Mouse (Mus musculus) heart, postnatal 10 days (tissue): Measurements from ENCODE around the gene Gipc3. TPM values are rescaled to one million over a fixed set of nuclear protein-coding genes. Genes with fewer than 3 reads are reported as not detected.
A peak's percentile ranks its signal among the peaks of the same experiment; 100 is the strongest.

Experiments used
- DNase-seq, 2 experiments: peaks; one replicate each; pipeline ENCODE4 v3.0.0; 2021
- intact Hi-C: fragments of 180-260 bp; cut with DNase I; formaldehyde crosslinking; loops from one replicate; pipeline ENCODE4 v1.15.1; 2025
- total RNA-seq, 2 experiments: library from RNA; stranded (reverse); gene quantifications; 2 replicates each; pipeline ENCODE4 v1.2.3; 2021

Gene Gipc3
- total RNA-seq, 2 experiments from 2014 or later, result 4.8 to 6.1 TPM

DNA sequence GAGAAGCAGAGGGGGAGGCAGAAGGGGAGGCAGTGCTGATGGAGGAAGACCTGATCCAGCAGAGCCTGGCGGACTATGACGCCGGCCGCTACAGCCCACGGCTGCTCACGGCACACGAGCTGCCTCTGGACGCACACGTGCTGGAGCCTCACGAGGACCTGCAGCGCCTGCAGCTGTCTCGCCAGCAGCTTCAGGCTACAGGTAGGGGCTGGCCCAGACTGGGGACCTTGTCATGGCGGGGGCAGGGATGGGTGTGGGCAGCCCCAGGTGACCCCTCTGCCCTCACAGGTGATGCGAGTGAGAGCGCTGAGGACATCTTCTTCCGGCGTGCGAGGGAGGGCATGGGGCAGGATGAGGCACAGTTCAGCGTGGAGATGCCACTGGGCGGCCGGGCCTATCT lies 17.9 kb downstream of the Gipc3 start:
- intact Hi-C loops, result no loop called here
- DNase-seq, result no peak

DNA sequence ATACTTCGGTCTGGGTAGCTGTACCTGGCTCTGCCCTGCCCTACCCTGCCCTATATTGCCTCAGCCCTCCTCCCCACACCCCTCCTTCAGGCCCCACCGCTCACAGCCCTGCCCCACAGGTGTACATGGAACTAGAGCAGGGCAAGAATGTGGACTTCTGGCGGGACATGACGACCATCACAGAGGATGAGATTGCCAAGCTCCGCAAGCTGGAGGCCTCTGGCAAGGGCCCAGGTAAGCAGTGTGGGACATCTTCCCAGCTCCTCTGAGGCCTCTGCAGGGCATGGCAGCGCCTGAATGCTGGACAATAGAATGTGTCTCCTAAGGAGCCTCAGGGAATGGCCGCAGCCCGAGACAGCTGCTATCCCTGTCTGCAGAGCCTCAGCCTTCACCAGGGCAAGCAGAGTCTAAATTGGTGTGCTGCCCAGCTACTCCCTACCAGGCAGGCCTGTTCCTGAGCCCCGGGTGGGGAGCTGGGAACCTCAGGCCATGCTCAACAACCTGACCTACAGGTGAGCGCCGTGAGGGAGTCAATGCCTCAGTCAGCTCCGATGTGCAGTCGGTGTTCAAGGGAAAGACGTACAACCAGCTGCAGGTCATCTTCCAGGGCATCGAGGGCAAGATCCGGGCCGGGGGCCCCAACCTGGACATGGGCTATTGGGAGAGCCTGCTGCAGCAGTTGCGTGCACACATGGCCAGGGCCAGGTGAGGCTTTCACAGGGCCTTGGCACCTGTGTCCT lies 19.1 kb downstream of the Gipc3 start:
- no peak for DNase-seq
- intact Hi-C loops, result no loop called here

DNA sequence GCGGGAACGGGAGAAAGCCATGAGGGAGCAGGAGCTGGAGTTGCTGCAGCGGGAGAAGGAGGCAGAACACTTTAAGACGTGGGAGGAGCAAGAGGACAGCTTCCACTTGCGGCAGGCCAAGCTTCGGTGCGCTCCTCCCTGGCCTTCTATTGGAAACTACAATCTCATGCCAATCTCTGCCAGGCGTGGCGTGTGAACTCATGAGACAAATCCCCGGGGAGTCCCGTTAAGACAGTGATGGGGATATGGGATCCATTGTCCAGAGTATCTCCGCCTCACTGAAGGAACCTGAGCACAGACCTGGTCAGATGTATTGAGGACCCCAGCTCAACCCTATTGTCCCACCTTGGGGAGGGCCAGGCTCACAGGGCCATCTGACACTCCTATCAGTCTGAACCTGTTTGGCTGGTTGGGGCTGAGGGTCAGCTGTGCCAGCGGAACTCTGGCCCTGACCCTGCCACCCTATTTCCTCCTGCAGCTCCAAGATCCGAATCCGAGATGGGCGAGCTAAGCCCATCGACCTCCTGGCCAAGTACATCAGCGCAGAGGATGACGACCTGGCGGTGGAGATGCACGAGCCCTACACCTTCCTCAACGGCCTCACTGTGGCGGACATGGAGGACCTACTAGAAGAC lies 19.8 kb downstream of the Gipc3 start:
- intact Hi-C loops, result no loop called here

DNA sequence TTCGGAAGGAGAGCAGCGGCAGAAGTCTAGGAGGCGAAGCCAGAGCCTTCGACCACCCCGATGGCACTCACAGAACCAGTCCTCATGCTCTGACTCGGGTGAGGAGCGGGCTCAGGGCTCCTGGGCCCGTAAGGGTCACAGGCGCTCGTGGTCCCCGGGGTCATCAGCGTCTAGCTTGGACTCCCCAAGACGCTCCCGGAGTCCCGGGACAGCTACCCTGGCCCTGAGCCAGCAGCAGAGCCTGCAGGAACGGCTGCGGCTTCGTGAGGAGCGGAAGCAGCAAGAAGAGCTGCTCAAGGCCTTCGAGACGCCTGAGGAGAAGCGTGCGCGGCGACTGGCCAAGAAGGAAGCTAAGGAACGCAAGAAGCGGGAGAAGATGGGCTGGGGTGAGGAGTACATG lies 20.6 kb downstream of the Gipc3 start:
- intact Hi-C loops, result no loop called here
- DNase-seq, result no peak

More for the DNA sequence above, 19.8 kb downstream of the Gipc3 start:
- DNase-seq, result no peak

DNA sequence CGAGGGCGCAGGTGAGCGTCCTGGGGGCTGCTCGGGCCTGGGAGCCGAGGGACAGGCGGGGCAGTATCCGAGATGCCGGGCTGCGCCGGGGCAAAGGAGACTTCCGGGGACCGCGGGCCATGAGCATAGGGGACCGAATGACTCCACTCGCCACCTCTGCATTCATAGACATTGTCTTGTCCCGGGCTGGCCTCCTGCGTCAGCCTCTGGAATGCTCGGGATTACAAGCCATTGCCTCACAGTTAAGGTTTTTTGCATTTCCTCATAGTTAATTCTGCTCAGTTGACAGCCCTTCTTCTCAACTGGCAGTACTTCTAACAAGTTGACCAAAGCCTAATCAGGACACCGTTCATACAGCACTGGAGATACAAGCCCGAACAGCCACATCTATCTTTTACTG lies 21.6 kb downstream of the Gipc3 start:
- no peak for DNase-seq
- intact Hi-C loops, result no loop called here

DNA sequence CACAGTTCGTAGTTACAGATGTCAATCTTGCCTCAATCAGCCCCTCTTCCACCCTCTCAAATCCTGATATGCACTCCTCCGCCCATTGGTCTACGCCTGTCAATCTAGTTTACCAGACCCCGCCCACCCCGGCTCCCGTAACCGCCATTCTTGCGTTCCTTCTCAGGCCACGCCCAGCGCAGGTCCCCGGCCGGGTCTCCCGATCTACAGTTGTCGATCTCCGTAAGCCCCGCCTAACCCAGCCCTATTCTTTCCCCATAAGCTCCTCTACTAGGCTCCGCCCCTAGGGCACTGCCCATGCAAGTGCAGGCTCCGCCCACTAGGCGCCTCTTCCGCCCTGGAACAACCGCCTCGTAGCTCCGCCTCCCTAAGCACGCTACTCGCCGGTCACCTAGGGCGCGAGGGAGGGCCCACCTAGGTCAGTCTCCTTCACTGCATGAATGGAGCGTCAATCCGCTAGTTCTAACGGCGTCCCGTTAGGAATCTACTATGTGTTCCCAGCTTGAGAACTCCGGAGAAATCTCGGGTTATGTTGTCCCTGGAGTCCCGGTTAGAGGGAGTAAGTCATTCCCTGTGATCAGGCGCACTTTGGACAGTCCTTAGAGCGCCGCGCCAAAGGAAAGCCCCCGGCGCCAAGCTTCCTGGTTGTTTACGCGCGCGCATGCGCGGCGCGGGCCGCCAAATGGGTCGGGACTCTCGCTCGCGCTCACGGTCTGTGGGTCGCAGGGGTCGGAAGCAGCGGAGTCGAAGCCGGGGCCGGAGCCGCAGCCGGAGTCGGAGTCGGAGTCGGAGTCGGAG lies 22.3 kb downstream of the Gipc3 start, which contains the start of gene Cactin:
Gene Cactin (plus strand): TSS at position 554 of the 798 bp plus-strand sequence.
- peak; percentile 100 for DNase-seq
- intact Hi-C loops, result loop anchor here (1.0 kb wide), 1 partner anchor 19 kb away; no protein-coding TSS in a partner anchor

DNA sequence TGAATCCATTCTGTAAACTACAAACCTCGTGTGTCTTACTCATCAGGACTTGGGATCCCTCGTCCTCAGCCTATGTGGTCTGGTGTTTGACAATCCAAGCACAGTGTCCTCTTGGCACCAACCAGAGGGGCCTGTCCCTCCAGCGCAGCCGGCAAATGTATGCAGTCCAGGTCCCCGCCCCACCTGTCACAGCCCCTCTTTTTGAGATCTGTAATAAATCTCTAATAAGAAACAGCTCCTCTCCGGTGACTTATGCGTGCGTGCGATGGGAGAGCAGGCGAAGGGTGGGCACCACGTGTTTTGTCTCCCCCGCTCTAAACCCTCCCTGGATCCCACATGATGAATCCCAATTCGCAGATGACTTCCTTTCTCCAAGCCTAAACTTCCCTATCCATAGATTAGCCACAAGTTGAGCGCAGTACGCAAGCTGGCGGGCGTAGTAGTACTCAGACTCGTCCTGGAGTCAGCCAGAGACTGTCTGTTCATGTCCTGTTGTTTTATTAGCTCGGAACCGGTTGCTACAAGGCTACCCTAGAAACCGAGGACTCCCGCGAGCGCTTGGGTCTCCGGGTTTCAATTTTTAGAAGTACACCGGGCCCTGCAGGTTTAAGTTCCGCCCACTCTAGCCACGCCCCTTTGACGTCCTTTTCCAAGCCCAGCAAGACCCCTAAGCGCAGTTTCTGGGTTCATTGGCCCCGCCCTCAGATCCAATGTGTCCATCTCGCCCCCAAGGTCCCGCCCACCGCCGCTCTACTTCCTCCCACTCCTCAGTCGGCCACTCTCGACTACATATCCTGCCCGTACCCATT lies 23.1 kb downstream of the Gipc3 start:
- intact Hi-C loops, result loop anchor here (1.0 kb wide), 1 partner anchor 19 kb away; no protein-coding TSS in a partner anchor

DNA sequence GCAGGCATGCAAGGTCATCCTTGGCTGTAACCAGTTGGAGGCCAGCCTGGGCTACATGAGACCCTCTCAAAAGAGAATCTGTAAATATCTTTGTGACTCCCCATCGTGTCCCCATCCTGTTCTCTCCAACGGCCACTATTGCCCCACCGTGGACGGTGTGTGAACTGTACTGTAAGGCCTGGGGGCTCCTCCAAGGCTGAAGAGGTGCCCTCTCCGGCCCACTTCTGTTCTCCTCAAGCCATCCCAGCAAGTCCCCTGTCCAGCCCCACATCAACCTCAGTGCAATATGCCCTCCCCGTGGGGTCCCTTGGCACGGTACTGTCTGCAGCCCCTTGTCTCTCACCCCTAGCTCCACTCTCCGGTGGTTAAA lies 23.8 kb downstream of the Gipc3 start:
- peak in 1 of 2 experiments; percentile 58 for DNase-seq
- intact Hi-C loops, result no loop called here

More for the DNA sequence above, 23.1 kb downstream of the Gipc3 start:
- no peak for DNase-seq

DNA sequence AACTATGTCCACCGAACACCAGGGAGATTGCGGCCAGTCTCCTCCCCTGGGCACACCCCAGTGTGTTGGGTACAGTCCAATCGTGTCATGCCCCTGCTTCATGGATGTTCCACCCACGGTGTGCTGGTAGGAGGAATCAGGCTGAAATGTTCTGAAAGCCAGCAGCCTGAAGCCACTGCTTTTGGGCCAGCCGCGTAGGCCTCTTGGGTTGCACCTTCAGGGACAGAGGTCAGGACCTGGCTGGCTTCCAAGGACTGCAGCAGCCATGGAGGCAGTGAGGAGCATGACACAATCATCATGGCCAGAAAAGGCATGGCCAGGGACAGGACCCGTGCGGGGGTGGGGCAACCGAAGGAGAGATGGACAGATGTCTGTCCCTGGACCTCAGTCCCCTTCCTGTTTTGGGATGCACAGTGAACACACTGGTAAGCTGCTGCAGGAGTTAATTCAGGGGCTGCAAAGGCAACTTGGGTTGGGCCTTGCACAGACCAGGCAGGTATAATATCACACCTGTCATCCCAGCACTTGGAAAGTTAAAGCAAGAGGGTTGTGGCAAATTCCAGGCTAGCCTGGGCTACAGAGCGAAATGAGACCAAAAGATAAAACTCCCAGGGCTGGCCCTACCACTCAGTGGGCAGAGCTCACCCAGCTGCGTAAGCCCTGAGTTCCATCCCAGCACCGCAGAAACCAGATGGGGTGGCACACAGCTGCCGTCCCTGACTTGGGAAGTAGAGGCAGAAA lies 24.3 kb downstream of the Gipc3 start:
- intact Hi-C loops, result no loop called here
- peak in 1 of 2 experiments; percentile 44 for DNase-seq

DNA sequence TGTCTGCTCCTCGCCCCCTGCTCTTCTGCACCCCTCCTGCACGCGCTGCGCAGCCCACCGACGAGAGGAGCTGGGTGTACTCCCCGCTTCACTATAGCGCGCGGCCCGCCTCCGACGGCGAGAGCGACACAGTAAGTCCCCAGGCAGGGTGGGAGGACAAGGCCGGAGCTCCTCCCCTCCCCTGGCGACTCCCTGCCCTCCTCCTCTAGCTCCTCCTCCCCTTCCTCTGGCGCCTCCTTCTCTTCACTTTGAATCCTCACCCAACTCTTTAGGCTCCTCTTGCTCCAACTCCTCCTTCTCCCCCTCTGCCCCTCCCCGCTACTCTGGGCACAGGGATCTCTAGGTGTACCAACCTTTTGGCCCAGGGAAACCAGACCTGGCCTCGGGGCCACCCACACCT lies 25.8 kb downstream of the Gipc3 start:
- intact Hi-C loops, result loop anchor here (2.0 kb wide), 1 partner anchor 28 kb away; no protein-coding TSS in a partner anchor
- peak in 1 of 2 experiments; percentile 46 for DNase-seq

DNA sequence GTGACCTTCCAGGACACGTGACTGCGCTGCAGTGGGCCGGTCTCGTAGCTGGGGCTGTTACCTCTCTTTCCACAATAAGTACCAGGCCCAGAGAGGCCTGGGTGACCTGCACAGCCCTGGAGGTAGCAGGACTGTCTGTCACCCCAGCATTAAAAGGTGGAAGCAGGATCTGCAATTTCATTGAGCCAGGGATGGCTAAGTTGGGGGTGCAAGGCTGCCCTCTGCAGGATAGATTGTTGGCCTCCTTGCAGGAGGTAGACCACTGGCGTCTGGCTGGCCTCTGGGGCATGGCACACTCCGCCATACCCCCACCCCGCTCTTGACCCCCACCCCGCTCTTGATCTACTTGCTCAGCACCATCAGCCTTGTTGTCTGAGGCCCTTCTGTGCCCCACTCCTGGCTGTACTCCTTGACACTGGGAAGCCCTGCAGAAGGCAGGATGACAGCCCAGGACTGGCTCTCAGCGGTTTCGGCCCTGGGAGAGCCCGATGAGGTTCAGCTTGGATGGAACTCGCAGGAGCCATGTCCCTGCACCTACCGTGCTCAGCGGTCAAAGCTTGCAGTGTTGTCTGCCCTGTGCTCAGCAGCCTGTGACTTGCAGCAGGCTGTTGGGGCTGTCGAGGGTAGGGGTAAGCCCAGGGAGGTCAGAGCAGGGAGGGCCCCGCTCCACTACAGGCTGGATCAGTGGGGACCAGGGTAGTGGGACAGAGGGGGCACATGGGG lies 26.6 kb downstream of the Gipc3 start:
- peak in 1 of 2 experiments; percentile 48 for DNase-seq
- intact Hi-C loops, result loop anchor here (2.0 kb wide), 1 partner anchor 28 kb away; no protein-coding TSS in a partner anchor

DNA sequence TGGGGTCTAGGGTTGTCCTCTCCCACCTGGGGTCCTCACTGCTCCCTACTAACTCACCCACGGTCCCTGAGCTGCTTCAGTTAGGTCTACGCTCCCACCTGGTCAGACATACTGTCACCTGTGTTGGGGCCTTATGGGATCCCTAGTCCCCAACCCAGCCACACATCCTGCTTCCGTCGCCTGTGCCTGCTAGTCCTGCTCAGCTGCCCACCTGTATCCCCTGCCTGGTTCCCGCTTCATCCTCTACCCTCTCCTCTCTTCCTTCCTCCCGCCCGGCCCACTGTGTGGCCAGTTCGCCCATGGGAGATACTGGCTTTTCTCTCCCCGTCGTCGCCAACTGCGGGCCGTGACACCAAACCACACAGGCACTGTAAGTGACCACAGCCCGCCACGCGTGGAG lies 27.5 kb downstream of the Gipc3 start:
- intact Hi-C loops, result no loop called here
- DNase-seq, result no peak

DNA sequence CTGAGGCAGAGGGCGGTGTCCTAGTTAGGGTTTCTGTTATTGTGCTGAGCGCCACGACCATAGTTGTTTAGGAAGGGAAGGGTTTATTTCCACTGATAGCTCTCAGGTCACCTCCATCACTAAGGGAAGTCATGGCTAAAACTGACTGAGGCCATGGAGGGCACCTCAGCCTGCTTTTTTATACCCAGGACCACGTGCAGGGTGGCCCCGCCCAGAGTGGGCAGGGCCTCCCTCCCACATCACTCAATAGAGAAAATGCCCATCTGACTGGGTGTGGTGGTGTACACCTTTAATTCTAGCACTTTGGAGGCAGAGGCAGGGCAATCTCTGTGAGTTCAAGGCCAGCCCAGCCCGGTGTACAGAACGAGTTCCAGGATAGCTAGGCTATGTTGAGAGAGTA lies 28.9 kb downstream of the Gipc3 start:
- intact Hi-C loops, result no loop called here
- no peak for DNase-seq

DNA sequence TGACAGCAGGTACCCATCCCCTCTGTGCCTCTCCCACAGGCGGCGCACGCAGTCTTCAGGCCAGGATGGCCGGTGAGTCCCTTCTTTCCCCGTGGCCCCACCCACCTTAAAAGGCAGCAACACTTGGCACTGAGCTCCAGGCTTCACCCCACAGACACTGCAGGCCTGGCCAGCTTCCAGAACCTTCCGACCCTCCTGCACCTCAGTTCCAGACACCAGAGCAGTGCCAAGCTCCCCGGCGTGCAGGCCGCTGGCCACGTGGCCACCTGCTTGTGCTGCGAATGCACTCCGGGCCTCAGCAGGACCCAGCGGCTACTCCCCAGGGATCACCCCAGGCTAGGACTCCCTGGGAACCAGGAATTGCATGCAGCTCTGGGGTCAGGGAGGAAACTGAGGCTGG lies 29.5 kb downstream of the Gipc3 start:
- DNase-seq, result no peak
- intact Hi-C loops, result no loop called here

DNA sequence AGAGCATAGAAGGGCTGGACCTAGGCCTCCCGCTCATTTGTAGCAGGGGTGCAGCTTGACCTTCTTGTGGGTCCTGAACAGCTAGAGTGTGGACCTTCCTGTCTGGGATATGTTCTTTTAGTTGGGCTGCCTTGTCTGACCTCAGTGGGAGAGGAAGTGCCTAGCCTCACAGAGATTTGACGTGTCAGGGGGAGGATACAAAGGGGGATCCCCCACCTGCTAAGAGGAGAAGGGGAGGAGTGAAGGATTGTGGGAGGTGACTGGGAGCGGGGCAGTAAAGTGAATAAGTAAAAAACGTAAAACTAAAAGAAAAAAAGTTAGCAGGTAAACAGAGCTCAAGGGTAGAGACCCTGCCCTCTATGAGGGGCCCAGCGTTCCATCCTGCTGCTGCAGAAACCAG lies 33.5 kb downstream of the Gipc3 start:
- intact Hi-C loops, result no loop called here
- DNase-seq, result no peak

DNA sequence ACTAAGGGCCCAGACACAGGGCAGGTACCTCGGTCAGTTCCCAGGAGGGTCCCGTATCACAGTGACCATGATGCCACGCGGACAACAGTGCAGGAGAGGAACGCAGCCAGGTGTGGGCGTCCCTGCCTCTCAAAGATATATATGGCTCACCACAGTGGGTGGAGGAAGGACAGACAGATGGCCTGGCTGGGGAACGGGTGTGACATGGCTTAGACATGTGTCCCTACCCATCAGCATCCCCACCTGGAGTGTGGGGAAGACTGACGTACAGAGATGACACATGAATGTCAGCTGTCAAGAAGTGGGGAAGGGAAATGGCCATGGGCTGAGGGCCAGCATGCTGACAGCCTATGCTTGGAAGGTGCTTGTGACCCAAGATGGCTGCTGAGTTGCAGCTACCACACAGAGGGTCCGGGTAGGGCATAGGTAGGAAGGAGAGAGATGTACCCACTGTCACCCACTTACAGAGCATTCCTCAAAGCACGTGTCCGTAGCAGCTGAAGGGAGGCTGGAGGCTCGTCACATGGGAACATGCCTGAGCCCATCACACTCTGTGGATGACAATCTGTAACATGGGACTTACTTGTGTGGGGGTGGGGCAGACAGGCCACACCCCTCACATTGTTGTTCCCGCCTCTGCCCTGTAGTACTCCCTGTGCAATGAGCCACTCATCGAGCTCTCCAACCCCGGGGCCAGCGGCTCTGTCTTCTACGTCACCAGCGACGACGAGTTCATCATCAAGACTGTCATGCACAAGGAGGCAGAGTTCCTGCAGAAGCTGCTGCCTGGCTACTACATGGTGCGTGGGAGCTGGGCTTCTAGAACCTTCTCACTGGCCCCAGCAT lies 36.0 kb downstream of the Gipc3 start:
- intact Hi-C loops, result no loop called here

DNA sequence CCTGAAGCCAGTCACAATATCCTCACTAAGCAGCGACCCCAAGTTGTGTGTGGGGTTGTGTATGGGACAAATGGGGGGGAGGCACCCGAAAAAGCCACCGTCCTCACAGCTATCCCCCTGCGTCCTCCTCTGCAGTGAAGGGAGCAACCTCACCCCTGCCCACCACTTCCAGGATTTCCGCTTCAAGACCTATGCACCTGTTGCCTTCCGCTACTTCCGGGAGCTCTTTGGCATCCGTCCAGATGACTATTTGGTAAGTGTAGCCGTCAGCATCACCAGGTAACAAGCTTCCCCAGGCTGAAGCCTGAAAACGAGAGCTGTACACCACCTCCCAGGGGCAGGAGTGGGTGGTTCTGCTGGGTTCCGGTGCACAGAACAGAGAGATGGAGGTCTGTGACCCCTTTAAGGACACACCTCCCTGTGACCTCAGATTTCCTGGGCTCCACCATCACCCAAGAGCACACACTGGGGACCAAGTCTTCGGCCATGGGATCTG lies 36.8 kb downstream of the Gipc3 start:
- DNase-seq, result no peak
- intact Hi-C loops, result no loop called here

More for the DNA sequence above, 36.0 kb downstream of the Gipc3 start:
- no peak for DNase-seq

DNA sequence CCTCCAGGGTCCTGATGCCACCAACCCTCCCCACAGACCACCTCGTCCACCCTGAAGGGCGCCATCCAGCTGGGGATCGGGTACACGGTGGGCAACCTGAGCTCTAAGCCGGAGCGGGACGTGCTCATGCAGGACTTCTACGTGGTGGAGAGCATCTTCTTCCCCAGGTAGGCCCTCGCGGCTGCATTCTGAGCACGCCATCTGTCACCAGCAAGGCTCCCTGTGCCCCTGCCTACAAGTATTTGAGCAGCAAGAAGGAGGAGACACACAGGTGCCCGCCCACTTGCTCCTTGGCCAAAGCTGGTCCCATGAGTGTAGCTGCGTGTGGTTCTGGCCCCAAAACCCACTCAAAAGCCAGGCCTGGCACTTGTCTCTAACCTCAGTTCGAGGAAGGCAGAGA lies 37.4 kb downstream of the Gipc3 start:
- no peak for DNase-seq
- intact Hi-C loops, result loop anchor here (1.0 kb wide), 1 partner anchor 16 kb away; no protein-coding TSS in a partner anchor
